Mouse (Mus musculus) hindbrain, embryonic 11.5 days (tissue): ENCODE measurements around the gene Gpx5. TPM values are rescaled to one million over a fixed set of nuclear protein-coding genes. Genes with fewer than 3 reads are reported as not detected.
A peak's percentile ranks its signal among the peaks of the same experiment; 100 is the strongest.

ENCODE experiments used
- ATAC-seq: fragments of 200-750 bp; cut with Nextera tagmentation; 2 replicates; pipeline ENCODE4 v1.8.0; 2017; ENCODE audit warnings: mild to moderate bottlenecking, moderate TSS enrichment, moderate library complexity; ENCODE audit not compliant: low FRiP score
- DNase-seq: peaks from one replicate; pipeline ENCODE4 v3.0.0-alpha.2; 2015; ENCODE audit warnings: low spot score
- H3K27ac ChIP-seq: fragments of 300-500 bp; sonication (generic); 2 replicates; pipeline ENCODE4 v1.5.1; 2014; ENCODE audit warnings: mild to moderate bottlenecking, low read depth, low read length
- H3K27me3 ChIP-seq: fragments of 300-500 bp; sonication (generic); 2 replicates; pipeline ENCODE4 v1.6.1; 2014; ENCODE audit warnings: mild to moderate bottlenecking, low read length, moderate library complexity, mixed read lengths; ENCODE audit not compliant: control insufficient read depth, insufficient read depth
- H3K36me3 ChIP-seq: fragments of 300-500 bp; sonication (generic); 2 replicates; pipeline ENCODE4 v1.6.1; 2014; ENCODE audit warnings: mild to moderate bottlenecking, low read length, moderate library complexity, mixed read lengths; ENCODE audit not compliant: control insufficient read depth, insufficient read depth
- H3K4me1 ChIP-seq: fragments of 300-500 bp; sonication (generic); replicated peaks from 2 replicates; pipeline ENCODE4 v1.6.1; 2014; ENCODE audit warnings: low read length, mixed read lengths; ENCODE audit not compliant: control insufficient read depth, insufficient read depth
- H3K4me2 ChIP-seq: fragments of 300-500 bp; sonication (generic); replicated peaks from 2 replicates; pipeline ENCODE4 v1.6.1; 2014; ENCODE audit warnings: mild to moderate bottlenecking, low read depth, low read length
- H3K4me3 ChIP-seq: fragments of 300-500 bp; sonication (generic); 2 replicates; pipeline ENCODE4 v1.5.1; 2014; ENCODE audit warnings: low read depth, low read length
- H3K9ac ChIP-seq: fragments of 300-500 bp; sonication (generic); 2 replicates; pipeline ENCODE4 v1.6.1; 2014; ENCODE audit warnings: low read depth, low read length
- H3K9me3 ChIP-seq: fragments of 300-500 bp; sonication (generic); 2 replicates; pipeline ENCODE4 v1.6.1; 2016; ENCODE audit warnings: low read length; ENCODE audit not compliant: control insufficient read depth
- WGBS: fragments of 180-500 bp; shearing (Covaris S2); extraction: QIAGEN DNeasy Blood & Tissue Kit; methylation state at CpG from one replicate; pipeline ENCODE4 v1.1.7; 2014; 5-methylcytosine and 5-hydroxymethylcytosine counted together
- polyA plus RNA-seq: library from polyadenylated mRNA; unstranded; fragments of >200 nt; fragmentation: Nextera tagmentation; extraction: Ambion mirVana; gene quantifications from 2 replicates; pipeline ENCODE4 v1.2.1, GENCODE M21; 2014

The Gpx5 gene
- polyA plus RNA-seq, 1 experiment from 2014 or later, result not detected

DNA sequence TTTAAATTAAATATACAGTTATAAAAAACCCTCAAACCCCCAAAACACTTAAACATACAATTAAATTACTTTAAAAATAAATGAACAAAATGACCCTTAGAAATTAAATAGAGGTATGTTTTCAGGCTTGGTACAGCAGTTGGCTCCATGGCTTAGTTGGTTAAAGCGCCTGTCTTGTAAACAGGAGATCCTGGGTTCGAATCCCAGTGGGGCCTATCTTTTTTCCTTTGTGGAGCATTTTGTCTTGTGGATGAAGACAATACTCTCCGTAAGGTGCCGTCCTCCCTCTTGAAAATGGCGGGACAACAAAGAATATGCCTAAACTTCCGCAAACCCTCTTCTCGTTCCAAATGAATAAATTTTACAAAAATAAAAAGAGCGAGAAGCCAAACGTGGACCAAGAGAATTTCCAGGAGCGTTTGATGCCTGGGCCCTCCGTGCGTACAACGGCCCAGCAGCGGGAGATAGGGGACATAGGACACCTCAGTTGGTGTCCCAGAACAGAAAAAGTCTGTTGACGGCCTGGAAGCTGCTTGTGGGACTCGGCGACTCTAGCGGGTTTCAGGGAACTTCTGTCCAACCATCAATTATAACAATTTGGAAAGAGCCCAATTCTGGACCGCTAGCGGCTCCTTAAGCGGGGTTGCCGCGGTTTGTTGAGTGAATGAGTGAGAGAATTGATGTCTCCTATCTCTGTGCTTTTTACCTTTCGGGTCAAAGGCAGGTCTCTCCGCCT, 16.5 kb downstream of the Gpx5 start:
- H3K4me1 ChIP-seq, result peaks cover 3% of the 10 kb centered on the region; the same call in 1 of the 2 replicates
- under 1% methylated on average over 25 of the region's 25 CpGs for WGBS
- no peaks in the 10 kb centered on the region for H3K9me3 ChIP-seq
- peak overlapping the region; percentile 51 for H3K4me3 ChIP-seq
- H3K9ac ChIP-seq, result peak overlapping the region; percentile 53
- H3K36me3 ChIP-seq, result no peaks in the 10 kb centered on the region
- peaks cover 2% of the 10 kb centered on the region for H3K27me3 ChIP-seq
- peak; percentile 91 for DNase-seq
- ATAC-seq, result peak; percentile 80
- peak overlapping the region; percentile 42 for H3K4me2 ChIP-seq
- no peak overlapping the region for H3K27ac ChIP-seq

DNA sequence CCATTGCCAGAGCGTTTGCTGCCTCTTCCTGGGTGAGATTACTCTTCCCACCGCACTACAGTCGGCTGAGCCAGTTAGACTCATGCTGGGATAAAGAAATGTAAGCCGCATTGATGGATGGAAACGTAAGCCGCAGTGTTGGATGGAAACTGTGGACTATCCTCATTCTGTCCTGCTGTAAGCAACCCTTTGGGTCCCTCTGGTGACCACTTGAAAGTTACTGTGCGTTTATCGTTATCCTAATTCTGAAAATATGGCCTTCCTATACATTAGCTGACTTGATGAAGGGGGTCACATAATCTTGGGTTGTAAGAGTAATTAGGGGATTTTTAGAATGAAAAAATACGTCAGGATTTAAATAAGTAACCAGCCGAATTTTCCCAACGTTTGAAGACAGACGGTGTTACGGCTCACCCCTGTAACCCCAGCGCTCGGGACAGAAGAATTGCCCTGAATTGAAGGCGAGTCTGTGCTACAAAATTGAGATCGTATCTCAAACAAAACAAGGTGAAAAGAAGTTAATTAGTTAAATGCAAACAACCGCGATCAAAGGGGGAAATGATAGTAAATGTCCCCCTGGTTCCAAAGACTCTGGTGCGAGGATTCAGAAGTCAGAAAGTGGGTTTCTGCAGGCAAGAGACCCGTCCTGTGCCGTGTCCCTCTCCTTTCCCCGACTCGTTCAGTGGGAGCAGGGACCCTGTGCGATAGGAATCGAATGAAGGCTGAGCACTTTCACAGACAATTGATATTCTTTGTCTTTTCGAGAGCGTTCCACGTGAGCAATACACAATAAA, 17.3 kb downstream of the Gpx5 start:
- peaks cover 2% of the 10 kb centered on the region for H3K27me3 ChIP-seq
- peak overlapping the region; percentile 24 for H3K9ac ChIP-seq
- no peak overlapping the region for H3K27ac ChIP-seq
- H3K9me3 ChIP-seq, result no peaks in the 10 kb centered on the region
- DNase-seq (peak; percentile 70), ATAC-seq (peak; percentile 78)
- peak overlapping the region; percentile 42 for H3K4me2 ChIP-seq
- WGBS, result under 1% methylated on average over 29 of the region's 29 CpGs
- H3K36me3 ChIP-seq, result no peaks in the 10 kb centered on the region
- peaks cover 3% of the 10 kb centered on the region; the same call in 1 of the 2 replicates for H3K4me1 ChIP-seq
- H3K4me3 ChIP-seq, result peak overlapping the region; percentile 51

- ATAC-seq, result no peak
- H3K4me3 ChIP-seq, result no peak overlapping the region
- no peak for DNase-seq
- no peaks in the 10 kb centered on the region for H3K36me3 ChIP-seq
- WGBS, result 0% methylated on average over 1 of the region's 1 CpGs
- H3K27ac ChIP-seq, result no peak overlapping the region
- no peaks in the 10 kb centered on the region for H3K4me1 ChIP-seq
- no peak overlapping the region for H3K9ac ChIP-seq
- no peak overlapping the region for H3K4me2 ChIP-seq
- no peaks in the 10 kb centered on the region for H3K27me3 ChIP-seq
- no peaks in the 10 kb centered on the region for H3K9me3 ChIP-seq
These were observed 24.3 kb downstream of the Gpx5 start for GRCm38 (mm10) chr13:21268262-21268661.

DNA sequence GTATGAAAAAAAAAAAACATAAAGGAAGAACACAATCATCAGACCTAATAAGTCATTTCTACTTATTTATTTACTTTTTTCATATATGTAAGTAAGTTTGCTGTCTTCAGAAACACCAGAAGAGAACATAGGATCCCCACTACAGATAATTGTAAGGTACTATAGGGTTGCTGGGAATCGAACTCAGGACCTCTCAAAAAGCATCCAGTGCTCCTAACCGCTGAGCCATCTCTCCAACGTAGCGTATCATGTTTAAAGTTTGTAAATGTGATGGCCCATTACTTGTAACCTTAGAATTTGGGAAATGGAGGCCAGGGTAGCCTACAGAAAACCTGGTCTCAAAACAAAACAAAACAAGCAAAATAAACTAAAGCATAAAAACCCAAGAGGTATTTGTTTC, 25.0 kb downstream of the Gpx5 start:
- Histone ChIP-seq H3K36me3 (no peaks in the 10 kb centered on the region), H3K4me1 (no peaks in the 10 kb centered on the region), H3K27me3 (no peaks in the 10 kb centered on the region), H3K4me2 (no peak overlapping the region), H3K9ac (no peak overlapping the region), H3K27ac (no peak overlapping the region), H3K9me3 (no peaks in the 10 kb centered on the region), H3K4me3 (no peak overlapping the region)
- 7% methylated on average over 4 of the region's 4 CpGs for WGBS
- DNase-seq (no peak), ATAC-seq (no peak)

- Histone ChIP-seq H3K4me3 (no peak overlapping the region), H3K4me1 (no peaks in the 10 kb centered on the region), H3K9ac (no peak overlapping the region), H3K36me3 (no peaks in the 10 kb centered on the region), H3K27me3 (no peaks in the 10 kb centered on the region), H3K4me2 (no peak overlapping the region), H3K27ac (no peak overlapping the region), H3K9me3 (no peaks in the 10 kb centered on the region)
- ATAC-seq, result no peak
- 60% methylated on average over 2 of the region's 2 CpGs for WGBS
- DNase-seq, result no peak
These were observed 26.8 kb downstream of the Gpx5 start for GRCm38 (mm10) chr13:21265736-21266135.

GRCm38 (mm10) chr13:21264366-21264765, 28.2 kb downstream of the Gpx5 start:
- Histone ChIP-seq H3K9ac (peak overlapping the region; percentile 3; the same call in 1 of the 2 replicates), H3K27me3 (no peaks in the 10 kb centered on the region), H3K4me1 (no peaks in the 10 kb centered on the region), H3K4me3 (peak overlapping the region; percentile 34), H3K36me3 (no peaks in the 10 kb centered on the region), H3K4me2 (peak overlapping the region; percentile 37), H3K9me3 (no peaks in the 10 kb centered on the region), H3K27ac (no peak overlapping the region)
- DNase-seq, result peak; percentile 88
- 2% methylated on average over 11 of the region's 11 CpGs for WGBS
- ATAC-seq, result no peak

GRCm38 (mm10) chr13:21263910-21264309, 28.6 kb downstream of the Gpx5 start:
- peak overlapping the region; percentile 34 for H3K4me3 ChIP-seq
- peak overlapping the region; percentile 3; the same call in 1 of the 2 replicates for H3K9ac ChIP-seq
- no peaks in the 10 kb centered on the region for H3K36me3 ChIP-seq
- peak overlapping the region; percentile 37 for H3K4me2 ChIP-seq
- H3K27me3 ChIP-seq, result no peaks in the 10 kb centered on the region
- no peak for ATAC-seq
- 1% methylated on average over 11 of the region's 11 CpGs for WGBS
- H3K4me1 ChIP-seq, result no peaks in the 10 kb centered on the region
- peak; percentile 39 for DNase-seq
- no peak overlapping the region for H3K27ac ChIP-seq
- H3K9me3 ChIP-seq, result no peaks in the 10 kb centered on the region

DNA sequence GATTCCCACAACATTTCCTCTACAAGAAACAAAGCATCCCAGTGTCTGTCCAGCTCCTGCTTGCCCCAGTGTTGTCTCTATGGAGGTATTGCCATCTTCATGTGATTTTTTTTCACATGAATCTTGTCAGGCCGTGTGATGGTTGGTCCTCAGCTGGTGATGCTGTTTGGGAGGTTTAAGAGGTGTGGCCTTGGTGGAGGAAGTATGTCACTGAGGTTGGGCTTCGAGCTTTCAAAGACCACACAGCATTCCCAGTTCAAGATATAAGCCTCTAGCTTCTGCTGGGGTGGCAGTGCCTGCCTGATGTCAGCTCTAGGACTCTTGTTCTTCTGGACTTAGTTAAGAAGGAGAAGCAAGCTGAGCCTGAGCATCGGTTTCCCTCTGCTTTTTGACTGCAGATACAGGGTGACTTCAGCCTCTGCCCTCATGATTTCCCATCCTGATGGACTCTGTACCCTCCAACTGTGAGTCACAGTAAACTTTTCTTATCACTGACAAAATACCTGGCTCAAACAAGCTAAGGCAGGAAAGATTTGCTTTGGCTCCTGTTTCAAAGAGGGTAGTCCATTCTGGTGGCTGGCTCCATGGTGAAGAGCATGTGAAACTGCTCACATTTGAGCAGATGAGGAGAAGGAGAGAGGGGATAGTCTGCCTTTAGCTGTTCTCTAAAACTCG, 29.6 kb downstream of the Gpx5 start:
- Histone ChIP-seq H3K9ac (no peak overlapping the region), H3K9me3 (no peaks in the 10 kb centered on the region), H3K4me2 (no peak overlapping the region), H3K36me3 (no peaks in the 10 kb centered on the region), H3K27ac (no peak overlapping the region), H3K4me1 (no peaks in the 10 kb centered on the region), H3K4me3 (no peak overlapping the region), H3K27me3 (no peaks in the 10 kb centered on the region)
- 74% methylated on average over 4 of the region's 4 CpGs for WGBS
- no peak for ATAC-seq
- no peak for DNase-seq
